Mouse (Mus musculus) G1E-ER4 (cell line): ENCODE measurements around the gene Plekhg4. TPM values are rescaled to one million over a fixed set of nuclear protein-coding genes. Genes with fewer than 3 reads are reported as not detected.

Source experiments
- GATA1 ChIP-seq: IDR thresholded peaks from one replicate; pipeline ENCODE4 v1.8.0; 2012; ENCODE audit warnings: low read length, inconsistent platforms
- polyA plus RNA-seq: library from polyadenylated mRNA; stranded (reverse); fragments of >175 nt; gene quantifications from 2 replicates; pipeline ENCODE4 v1.2.3, GENCODE M21; 2012

The Plekhg4 gene
- polyA plus RNA-seq, 1 experiment = not detected

DNA sequence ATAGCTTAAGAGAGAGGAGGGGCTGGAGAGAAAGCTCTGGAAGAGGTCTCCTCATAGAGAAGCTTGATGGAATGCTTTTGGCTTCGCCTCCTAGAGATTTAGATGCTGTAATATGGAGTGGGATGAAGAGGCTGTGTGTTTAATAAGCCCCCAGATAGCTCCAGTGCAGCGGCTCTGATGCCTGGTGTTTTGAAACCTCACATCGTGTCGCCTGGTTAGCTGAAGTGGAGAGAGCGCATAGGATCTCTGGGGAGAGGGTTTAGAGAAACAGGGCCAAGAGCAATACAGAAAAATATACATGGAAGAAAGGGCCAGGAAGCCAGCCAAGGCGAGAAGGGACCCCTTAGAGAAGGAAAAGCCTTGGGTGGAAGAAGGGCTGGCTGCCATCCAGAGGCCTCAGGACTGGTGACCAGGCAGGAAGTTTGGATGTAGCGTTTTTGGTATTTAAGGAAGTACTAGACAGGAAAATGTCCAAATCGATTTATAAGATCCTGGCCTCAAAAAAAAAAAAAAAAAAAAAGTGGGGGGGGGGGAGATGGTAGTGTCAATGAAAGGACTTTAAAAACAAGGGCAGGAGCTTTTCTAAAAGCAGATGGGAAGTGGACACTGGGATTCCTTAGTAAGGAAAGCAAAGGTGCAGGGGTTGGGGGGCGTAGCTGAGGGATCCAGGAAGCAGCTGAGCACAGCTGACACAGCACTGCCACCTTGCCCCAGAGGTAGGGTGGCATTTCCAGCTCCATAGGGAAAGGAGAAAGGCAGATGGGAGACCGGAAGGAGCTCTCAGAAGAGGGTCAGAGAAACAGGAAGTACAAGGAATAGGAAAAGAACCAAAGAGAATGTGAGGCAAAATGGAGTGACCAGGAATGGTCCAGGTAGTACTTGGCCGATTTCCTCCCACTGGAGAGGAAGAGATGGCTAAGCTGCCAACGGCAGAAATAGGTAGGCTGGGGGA, 11.0 kb upstream of the Plekhg4 start:
- TF ChIP-seq GATA1 = no peak

DNA sequence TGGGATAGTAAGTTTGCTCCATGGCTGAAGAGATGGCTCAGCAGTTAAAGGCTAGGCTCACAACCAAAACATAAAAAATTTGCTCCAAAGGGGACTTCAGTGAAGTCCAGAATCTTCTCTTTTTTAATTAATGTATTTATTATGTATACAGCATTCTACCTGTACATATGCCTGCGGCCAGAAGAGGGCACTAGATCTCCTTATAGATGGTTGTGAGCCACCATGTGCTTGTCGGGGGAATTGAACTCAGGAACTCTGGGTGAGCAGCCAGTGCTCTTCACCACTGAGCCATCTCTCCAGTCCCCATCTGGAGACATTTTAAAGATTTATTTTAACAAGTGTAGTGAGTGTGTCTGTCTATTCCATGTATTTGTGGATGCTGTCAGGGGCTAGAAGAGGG, 6.0 kb upstream of the Plekhg4 start:
- no peak for TF ChIP-seq GATA1

DNA sequence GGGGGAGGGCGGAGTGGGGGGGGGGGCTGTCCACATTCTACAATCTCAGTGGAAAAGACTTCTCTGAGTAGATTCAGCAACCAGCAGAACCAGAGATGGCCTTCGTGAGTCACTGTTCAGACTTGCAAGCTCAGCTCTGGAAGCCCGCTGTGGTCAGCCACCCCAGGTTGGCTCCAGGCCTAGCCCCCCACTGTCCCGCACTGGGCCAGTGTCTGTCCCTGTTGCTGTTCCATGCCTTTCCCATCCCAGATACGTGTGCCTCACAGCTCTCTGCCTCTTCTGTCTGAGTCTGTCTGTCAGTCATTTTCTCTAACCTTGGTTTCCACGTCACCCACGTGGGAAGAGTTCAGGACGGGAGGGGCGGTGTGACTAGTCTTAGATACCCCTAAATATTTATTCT, 601 bp upstream of the Plekhg4 start:
- TF ChIP-seq GATA1 = no peak

DNA sequence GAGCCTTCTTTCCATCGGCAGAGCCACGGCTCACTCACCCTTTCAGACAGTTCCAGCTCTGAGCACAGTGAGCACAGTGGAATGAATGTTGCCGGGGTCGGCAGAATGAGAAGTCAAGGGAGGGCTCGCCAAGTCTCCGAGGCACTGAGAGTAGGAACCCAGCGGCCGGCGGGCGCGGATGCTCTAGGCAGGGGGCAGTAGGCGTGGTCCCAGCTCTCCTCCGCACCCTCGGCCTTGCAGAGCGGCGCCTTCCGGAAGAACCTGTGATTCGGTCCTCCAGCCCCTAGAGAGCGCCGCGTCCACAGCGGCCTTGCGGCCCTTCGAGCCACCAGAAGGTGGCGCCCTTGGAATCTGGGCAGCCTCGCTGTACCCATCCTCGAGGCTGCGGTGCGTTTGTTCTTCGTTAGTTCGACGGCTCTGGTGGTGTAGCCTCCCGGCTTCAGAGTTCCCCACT, 1.5 kb downstream of the Plekhg4 start:
- TF ChIP-seq GATA1 = no peak

DNA sequence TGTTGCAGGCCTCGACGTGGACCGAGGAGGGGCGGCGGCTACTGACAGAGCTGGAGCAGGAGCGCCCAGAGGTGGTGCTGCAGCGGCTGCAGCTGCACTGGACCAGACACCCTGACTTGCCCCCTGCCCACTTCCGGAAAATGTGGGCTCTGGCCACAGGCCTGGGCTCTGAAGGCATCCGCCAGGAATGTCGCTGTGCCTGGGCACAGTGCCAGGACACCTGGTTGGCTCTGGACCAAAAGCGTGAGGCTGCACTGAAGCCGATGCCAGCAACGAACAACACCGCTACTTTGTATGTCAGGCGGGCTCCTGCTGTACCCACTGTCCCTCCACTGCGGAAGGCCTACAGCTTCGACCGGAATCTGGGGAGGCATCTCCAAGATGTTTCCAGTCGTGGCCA, 5.6 kb downstream of the Plekhg4 start:
- TF ChIP-seq GATA1 = no peak

DNA sequence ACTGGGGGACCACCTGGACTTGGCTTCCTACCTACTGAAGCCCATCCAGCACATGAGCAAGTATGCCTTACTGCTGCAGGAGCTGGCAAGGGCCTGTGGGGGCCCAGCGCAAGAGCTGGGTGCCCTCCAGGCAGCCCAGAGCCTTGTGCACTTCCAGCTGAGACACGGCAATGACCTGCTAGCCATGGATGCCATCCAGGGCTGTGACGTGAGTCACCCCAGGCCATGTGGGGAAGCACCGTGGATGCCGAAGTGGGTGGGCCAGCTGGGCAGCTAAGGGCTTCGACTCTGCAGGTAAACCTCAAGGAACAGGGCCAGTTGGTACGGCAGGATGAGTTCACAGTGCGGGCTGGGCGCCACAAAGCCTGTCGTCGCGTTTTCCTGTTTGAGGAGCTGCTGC, 7.2 kb downstream of the Plekhg4 start:
- no peak for TF ChIP-seq GATA1

DNA sequence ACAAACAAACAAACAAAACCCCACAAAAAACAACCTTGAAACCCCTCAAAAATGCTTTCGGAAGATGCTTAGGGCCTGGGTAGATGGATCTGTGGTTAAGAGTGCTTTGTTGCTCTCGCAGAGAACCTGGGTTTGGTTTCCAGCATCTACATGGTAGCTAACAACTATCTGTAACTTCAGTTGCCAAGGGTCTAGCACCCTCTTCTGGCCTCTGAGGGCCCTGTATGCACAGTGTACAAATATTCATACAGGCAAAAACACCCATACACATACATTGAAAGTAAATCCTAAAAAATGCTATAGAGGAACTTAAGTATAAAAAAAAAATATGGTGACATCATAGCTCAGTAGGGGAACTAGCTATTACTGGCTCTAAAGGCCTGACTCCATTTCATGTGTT, 11.0 kb downstream of the Plekhg4 start:
- no peak for TF ChIP-seq GATA1

DNA sequence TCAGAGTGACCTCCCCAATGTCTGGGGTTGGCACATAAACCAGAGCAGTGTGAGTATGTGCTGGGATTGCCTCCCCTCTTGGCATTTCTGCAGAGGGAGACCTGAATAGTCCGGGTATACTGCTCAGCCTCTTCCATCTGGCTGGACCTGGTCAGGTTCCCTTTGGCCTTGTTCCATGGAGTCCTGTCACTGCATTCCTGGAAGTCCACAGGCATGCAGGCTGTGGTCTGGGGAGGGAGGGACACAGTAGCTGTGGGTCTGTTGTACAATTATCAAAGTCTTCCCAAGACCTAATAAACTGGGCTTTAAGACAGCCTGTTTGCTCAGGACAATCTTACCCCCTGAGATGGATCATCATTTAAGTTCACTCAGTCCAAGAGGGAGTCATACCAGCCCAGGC, 14.1 kb downstream of the Plekhg4 start:
- no peak for TF ChIP-seq GATA1

DNA sequence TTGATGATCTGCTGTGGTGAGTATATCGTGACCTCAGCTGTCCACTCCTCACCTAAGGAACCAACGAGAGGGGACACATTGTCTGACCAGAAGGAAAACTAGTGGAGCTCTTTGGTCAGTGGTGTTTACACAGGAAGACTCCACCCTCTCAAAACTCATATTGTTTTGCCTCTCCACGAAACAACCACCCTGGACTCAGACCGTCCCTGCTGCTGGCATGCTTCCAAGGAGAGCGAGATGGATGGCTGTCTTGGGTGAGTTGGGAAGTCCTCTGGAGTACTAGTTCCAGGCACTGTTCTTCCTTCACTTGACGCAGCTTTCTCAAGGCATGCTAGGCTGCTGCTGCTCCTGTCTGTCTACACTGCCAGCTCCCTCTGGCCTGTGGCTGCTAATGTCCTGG, 16.0 kb downstream of the Plekhg4 start:
- no peak for TF ChIP-seq GATA1

DNA sequence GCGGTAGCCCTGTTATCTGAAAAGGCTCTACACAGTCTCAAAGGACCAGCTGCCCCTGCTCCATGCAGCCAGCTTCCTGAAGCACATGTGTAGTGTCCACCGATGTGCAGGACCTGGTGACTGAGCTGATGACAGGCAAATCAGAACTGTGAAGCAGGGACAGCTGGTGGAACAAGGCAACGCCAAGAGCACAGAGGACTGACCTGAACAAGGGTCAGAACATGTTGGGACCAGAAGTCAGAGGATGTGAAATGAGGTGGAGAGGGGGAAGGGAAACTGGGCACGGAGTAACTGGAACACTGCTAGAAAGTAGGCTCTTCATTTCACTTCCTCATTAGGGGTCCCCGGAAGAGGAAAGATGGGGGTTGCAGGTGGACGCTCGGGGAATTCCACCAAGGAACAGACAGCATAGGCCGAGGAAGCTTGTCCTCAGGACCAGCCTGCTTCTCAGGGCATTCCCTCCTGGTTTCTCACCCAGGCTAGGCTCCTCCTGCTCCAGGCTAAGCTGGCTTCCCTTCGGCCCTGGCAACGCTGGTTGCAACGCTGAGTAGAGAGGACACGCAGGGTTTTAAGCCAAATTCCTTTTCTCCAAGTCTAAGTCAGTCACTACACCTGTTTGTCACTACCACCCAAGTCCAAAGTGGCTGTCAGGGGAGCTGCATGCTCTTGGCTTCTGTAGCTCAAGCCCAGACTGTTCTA, 20.2 kb downstream of the Plekhg4 start:
- no peak for TF ChIP-seq GATA1

DNA sequence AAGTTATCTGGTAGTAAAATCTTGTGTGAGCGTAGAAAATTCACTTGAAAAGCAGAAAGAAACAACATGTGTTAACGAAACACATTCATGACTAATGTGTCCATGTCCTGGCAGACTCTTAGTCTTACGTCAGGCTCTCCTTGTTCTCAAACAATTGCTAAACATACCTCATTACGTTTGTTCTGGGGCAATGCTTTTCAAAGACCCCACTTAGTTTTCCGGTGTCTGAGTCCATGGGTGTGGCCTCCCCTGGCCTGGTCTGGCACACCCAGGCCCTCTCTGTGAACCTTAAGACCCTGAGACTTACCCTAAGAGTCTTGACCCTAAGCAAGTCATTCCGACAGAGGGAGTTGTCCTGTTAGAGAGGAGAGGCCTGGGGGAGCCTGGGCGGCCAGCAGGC, 20.8 kb downstream of the Plekhg4 start:
- TF ChIP-seq GATA1 = no peak

DNA sequence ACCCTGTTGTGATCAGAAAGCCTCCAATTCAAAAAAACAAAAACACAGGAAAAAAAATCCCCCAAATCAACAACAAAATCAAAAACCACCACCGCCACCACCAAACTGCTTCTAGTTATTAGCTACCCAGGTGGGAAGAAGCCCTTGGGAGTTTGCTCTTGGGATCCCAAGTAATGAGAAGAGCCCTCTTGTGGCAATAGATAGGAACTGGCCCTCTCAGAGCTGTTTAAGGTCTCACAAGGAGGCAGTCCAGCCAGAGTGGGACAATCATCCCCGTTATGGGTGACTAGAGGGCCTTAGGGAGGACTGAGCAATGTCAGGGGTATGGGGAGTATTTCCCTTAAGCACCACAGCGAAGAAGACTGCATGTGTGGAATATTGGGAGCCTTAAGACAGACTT, 24.7 kb downstream of the Plekhg4 start:
- TF ChIP-seq GATA1 = no peak

DNA sequence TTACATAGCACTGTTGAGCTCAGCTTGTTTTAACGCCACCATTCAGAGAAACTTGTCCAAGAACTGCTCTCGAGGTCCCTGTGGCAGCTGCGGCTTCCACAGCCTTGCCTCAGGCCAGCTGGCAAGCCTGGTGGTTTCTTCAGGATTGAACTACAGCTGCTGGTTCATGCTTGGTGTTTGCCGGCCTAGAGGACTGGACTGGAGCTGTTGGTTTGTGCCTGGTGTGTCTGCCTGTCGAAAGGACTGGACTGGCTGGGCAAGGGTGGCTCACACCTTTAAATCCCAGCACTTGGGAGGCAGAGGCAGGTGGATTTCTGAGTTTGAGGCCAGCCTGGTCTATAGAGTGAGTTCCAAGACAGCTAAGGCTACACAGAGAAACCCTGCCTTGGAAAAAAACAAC, 26.9 kb downstream of the Plekhg4 start:
- no peak for TF ChIP-seq GATA1

DNA sequence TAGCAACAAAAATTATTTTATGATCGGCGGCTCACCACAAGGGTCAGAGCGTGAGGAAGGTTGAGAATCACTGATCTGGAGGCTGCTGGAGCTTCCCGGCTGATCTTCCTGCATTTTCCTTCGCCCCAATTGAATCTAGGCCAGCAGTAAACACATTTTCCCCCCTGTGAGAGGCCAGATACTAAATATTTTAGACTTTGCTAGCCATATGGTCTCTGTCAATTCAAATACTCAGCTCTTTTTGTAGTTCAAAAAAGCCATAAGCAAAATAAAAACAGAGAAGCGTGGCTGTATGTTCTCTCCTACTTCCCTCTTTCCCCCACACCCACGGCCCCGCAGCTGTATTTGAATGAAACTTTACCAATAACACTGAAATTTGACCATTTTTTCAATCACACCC, 30.4 kb downstream of the Plekhg4 start:
- no peak for TF ChIP-seq GATA1

DNA sequence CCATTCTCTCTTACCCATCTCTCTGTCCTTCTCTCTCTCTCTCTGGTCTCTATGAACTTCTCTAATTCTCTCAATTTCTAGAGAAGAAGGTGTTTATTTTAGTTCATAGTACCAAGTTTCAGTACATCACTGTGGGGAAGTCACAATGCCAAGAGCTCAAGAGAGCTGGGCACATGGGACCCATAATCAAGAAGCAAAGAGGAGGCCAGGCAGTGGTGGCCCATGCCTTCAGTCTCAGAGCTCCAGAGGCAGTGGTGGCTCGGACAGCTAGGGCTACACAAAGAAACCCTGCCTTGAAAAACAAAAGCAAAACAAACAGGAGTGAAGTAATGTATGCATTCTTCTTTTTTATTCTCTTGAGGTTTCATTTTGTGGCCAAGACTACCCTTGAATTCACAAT, 31.4 kb downstream of the Plekhg4 start:
- TF ChIP-seq GATA1 = no peak

DNA sequence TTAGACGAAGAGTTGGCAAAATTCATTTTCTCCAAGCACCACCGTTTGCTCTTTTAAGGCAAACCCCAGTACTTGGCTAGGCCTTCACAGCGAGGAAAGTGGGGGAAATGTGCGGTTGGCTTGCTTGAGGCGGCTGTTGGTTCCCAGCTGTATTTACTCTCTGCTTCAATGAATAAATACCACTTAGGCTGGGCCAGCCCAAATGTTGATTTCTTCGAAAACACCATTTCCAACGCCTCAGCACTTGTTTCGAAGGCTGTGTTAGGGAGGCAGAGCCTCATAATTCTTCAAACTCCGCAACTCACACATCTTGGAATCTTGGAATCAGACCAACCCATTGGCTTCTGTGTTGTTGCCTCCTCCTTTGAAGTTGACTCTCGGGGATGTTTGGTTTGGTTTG, 33.3 kb downstream of the Plekhg4 start:
- no peak for TF ChIP-seq GATA1

DNA sequence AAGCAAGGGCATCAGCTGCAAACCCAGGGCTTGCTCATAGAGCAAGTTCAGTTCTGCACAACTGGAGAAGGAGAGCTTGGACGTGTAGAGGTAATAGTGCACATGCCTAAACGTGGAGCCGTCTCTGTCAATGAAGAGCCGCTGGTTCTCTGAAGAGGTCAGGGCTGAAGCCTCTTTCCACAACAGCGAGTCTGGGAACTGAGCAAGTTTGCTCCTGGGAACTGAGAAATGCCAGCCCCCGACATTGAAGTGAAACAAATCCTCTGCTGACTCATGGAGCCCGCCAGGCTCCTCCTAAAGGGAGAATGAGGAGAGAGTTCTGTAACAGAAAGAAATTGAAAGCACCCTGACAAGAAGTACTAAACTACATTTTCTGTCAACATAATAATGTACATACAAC, 35.3 kb downstream of the Plekhg4 start:
- TF ChIP-seq GATA1 = no peak

DNA sequence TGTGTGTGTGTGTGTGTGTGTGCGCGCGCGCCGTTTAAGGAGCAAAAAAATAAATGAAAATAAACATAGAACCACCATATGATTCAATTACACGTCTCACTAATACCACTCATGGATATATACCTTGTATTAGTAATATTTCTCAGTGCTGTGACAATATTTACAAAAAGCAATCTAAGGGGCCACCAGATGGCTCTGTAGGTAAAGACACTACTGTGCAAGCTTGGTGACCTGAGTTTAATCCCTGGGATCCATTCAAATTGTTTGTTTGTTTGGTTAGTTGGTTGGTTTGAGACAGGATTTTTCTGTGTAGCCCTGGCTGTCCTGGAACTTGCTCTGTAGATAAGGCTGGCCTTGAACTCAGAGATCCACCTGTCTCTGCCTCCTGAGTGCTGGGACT, 36.9 kb downstream of the Plekhg4 start:
- TF ChIP-seq GATA1 = no peak
